Mouse (Mus musculus): ENCODE measurements around the gene Rnf167. TPM values are rescaled to one million over a fixed set of nuclear protein-coding genes. Genes with fewer than 3 reads are reported as not detected.
A peak's percentile ranks its signal among the peaks of the same experiment; 100 is the strongest.

The Rnf167 gene
- polyA plus RNA-seq, 1 experiment from 2014 or later: 73.2 TPM

GRCm38 (mm10) chr11:70697376-70697775, 50.3 kb downstream of the Rnf167 start:
- 76% methylated on average over 3 of the region's 3 CpGs for WGBS
- peaks cover 9 to 18% of the 10 kb centered on the region in 2 experiments for H3K4me1 ChIP-seq (ENCODE audit: control insufficient read depth in 2 of 2, insufficient read depth in 2 of 2, low read length in 2 of 2)
- H3K36me3 ChIP-seq (ENCODE audit: control insufficient read depth, insufficient read depth, low read length): no peaks in the 10 kb centered on the region
- no peak overlapping the region for H3K27ac ChIP-seq (replicated peaks in 1 of 2; ENCODE audit: control insufficient read depth in 1 of 2, insufficient read depth in 1 of 2, low read depth in 2 of 2, low read length in 2 of 2)
- no peak overlapping the region for H3K4me2 ChIP-seq (ENCODE audit: low read length)
- H3K4me3 ChIP-seq (ENCODE audit: control insufficient read depth in 1 of 2, insufficient read depth in 1 of 2, low read depth in 1 of 2, low read length in 2 of 2): no peak overlapping the region
- H3K27me3 ChIP-seq (ENCODE audit: control insufficient read depth, insufficient read depth, low read length): no peaks in the 10 kb centered on the region
- ATAC-seq (ENCODE audit: insufficient number of reproducible peaks, insufficient read depth, low FRiP score, low read depth): no peak
- no peaks in the 10 kb centered on the region for H3K9me3 ChIP-seq (ENCODE audit: control insufficient read depth, low read length)
- no peak overlapping the region for H3K9ac ChIP-seq (ENCODE audit: low read length)

DNA sequence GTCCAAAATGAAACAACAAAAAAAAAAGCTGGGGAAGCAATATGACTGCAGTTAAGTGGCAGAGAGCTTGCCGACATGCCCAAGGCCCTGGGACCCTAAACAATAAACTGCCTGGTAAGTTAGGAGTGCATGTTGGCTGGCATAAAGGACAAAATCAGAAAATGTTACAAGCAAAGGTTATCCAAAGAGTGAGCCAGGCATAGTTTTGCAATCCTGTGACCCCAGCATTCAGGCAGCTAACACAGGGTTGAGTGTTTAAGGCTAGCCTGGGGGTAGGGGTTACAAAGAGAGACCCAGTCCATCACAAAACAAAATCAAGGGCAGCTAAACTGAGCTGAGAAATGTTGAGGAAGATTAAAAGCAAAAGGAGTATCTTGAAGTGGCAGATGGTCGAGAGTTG, 52.0 kb downstream of the Rnf167 start:
- H3K4me2 ChIP-seq (ENCODE audit: low read length): no peak overlapping the region
- ATAC-seq (ENCODE audit: insufficient number of reproducible peaks, insufficient read depth, low FRiP score, low read depth): no peak

DNA sequence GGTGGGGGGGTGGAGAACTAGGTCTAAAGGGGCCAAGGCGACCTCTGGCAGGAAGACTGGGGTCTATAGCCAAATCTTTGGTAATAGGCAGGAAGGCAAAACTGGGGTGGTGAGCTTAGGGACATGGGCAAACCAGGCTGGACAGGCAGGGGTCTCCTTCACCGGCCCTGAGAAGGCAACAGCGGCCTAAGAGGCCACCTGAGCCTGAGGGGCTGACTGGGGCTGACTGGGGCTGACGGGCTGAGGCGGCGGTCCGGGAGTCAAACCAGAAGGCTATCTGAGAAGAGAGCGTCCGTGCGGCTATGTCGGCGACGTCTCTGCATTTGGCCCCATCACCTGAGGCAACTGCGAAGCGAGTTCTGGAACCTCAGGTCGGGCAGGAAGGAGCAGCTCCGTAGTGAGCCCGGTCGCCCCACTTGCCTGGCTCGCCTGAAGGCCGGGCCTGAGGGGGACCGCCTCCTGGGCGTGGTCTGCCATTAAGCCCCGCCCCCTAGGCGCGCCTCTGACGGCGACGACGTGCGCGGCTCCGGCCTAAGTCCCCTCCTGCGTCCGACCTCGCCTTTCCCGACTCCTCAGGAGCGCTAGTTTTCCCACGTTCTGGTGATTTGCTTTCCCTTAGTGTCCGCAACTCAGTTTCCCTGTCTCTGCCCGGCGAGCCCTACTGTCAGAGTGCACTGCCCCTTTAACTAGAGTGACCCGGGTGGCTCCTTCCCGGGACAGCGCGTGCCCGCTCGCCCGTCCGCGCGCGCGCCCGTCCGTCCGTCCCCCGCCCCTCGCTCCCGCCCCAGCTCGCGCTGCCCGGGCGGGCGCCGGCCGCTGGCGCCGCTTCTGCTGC, 52.9 kb downstream of the Rnf167 start, which contains the start of the genes Inca1 and Kif1c:
TSS of gene Inca1 (minus strand) at position 434 of the 835 bp plus-strand sequence.
TSS of gene Kif1c (plus strand) at position 827 of the 835 bp plus-strand sequence.
- Histone ChIP-seq H3K9me3 (ENCODE audit: control insufficient read depth, low read length) (no peaks in the 10 kb centered on the region), H3K9ac (ENCODE audit: low read length) (peak within 1 kb of the TSS; percentile 98), H3K27me3 (ENCODE audit: control insufficient read depth, insufficient read depth, low read length) (no peaks in the 10 kb centered on the region), H3K4me1 (ENCODE audit: control insufficient read depth in 2 of 2, insufficient read depth in 2 of 2, low read length in 2 of 2) (peaks cover 16 to 31% of the 10 kb centered on the region in 2 experiments), H3K27ac (replicated peaks in 1 of 2; ENCODE audit: control insufficient read depth in 1 of 2, insufficient read depth in 1 of 2, low read depth in 2 of 2, low read length in 2 of 2) (peak within 1 kb of the TSS; percentile 98 to 100), H3K36me3 (ENCODE audit: control insufficient read depth, insufficient read depth, low read length) (peaks cover 19% of the 10 kb centered on the region), H3K4me2 (ENCODE audit: low read length) (peak within 1 kb of the TSS; percentile 92), H3K4me3 (ENCODE audit: control insufficient read depth in 1 of 2, insufficient read depth in 1 of 2, low read depth in 1 of 2, low read length in 2 of 2) (peak within 1 kb of the TSS; percentile 93 to 97)
- peak; percentile 89 for ATAC-seq (ENCODE audit: insufficient number of reproducible peaks, insufficient read depth, low FRiP score, low read depth)
- WGBS: 2% methylated on average over 68 of the region's 69 CpGs

More for the DNA sequence above, 52.0 kb downstream of the Rnf167 start:
- Histone ChIP-seq H3K27me3 (ENCODE audit: control insufficient read depth, insufficient read depth, low read length) (no peaks in the 10 kb centered on the region), H3K4me1 (ENCODE audit: control insufficient read depth in 2 of 2, insufficient read depth in 2 of 2, low read length in 2 of 2) (peaks cover 16 to 31% of the 10 kb centered on the region in 2 experiments), H3K9me3 (ENCODE audit: control insufficient read depth, low read length) (no peaks in the 10 kb centered on the region), H3K36me3 (ENCODE audit: control insufficient read depth, insufficient read depth, low read length) (peaks cover 10% of the 10 kb centered on the region), H3K9ac (ENCODE audit: low read length) (no peak overlapping the region), H3K4me3 (ENCODE audit: control insufficient read depth in 1 of 2, insufficient read depth in 1 of 2, low read depth in 1 of 2, low read length in 2 of 2) (no peak overlapping the region), H3K27ac (replicated peaks in 1 of 2; ENCODE audit: control insufficient read depth in 1 of 2, insufficient read depth in 1 of 2, low read depth in 2 of 2, low read length in 2 of 2) (no peak overlapping the region)
- 77% methylated on average over 2 of the region's 2 CpGs for WGBS

- peak; percentile 42 for ATAC-seq (ENCODE audit: insufficient number of reproducible peaks, insufficient read depth, low FRiP score, low read depth)
- Histone ChIP-seq H3K4me2 (ENCODE audit: low read length) (peak overlapping the region; percentile 92), H3K27me3 (ENCODE audit: control insufficient read depth, insufficient read depth, low read length) (no peaks in the 10 kb centered on the region), H3K36me3 (ENCODE audit: control insufficient read depth, insufficient read depth, low read length) (peaks cover 26% of the 10 kb centered on the region), H3K27ac (replicated peaks in 1 of 2; ENCODE audit: control insufficient read depth in 1 of 2, insufficient read depth in 1 of 2, low read depth in 2 of 2, low read length in 2 of 2) (peak overlapping the region; percentile 84 to 98), H3K9ac (ENCODE audit: low read length) (peak overlapping the region; percentile 98), H3K4me3 (ENCODE audit: control insufficient read depth in 1 of 2, insufficient read depth in 1 of 2, low read depth in 1 of 2, low read length in 2 of 2) (peak overlapping the region; percentile 93 to 97), H3K9me3 (ENCODE audit: control insufficient read depth, low read length) (no peaks in the 10 kb centered on the region), H3K4me1 (ENCODE audit: control insufficient read depth in 2 of 2, insufficient read depth in 2 of 2, low read length in 2 of 2) (peaks cover 16 to 31% of the 10 kb centered on the region in 2 experiments)
- 0% methylated on average over 34 of the region's 34 CpGs for WGBS
Measured at GRCm38 (mm10) chr11:70700613-70701012, 53.6 kb downstream of the Rnf167 start.

Other genes with a start within 250 kb of the Rnf167 start
- 17.8 and 17.9 TPM in 2 replicates for gene Pelp1, start 237.2 kb upstream of the Rnf167 start, polyA plus RNA-seq (2014; fragmentation: Nextera tagmentation; extraction: Ambion mirVana)
- 5.4 and 8.6 TPM in 2 replicates for gene Arrb2, start 214.6 kb upstream of the Rnf167 start, polyA plus RNA-seq (2014; fragmentation: Nextera tagmentation; extraction: Ambion mirVana)
- gene Med11, start 195.3 kb upstream of the Rnf167 start, polyA plus RNA-seq (2014; fragmentation: Nextera tagmentation; extraction: Ambion mirVana): 25.1 and 26.8 TPM in 2 replicates
- gene Zmynd15, start 187.8 kb upstream of the Rnf167 start, polyA plus RNA-seq (2014; fragmentation: Nextera tagmentation; extraction: Ambion mirVana): 0.95 and 2.0 TPM in 2 replicates
- gene Cxcl16, start 187.3 kb upstream of the Rnf167 start, polyA plus RNA-seq (2014; fragmentation: Nextera tagmentation; extraction: Ambion mirVana): 9.4 and 10.3 TPM in 2 replicates
- 8.7 and 10.5 TPM in 2 replicates for gene Tm4sf5, start 142.0 kb upstream of the Rnf167 start, polyA plus RNA-seq (2014; fragmentation: Nextera tagmentation; extraction: Ambion mirVana)
- 0.32 and 0.43 TPM in 2 replicates for gene Vmo1, start 132.6 kb upstream of the Rnf167 start, polyA plus RNA-seq (2014; fragmentation: Nextera tagmentation; extraction: Ambion mirVana)
- 0.27 and 0.49 TPM in 2 replicates for gene Gltpd2, start 128.0 kb upstream of the Rnf167 start, polyA plus RNA-seq (2014; fragmentation: Nextera tagmentation; extraction: Ambion mirVana)
- 625 and 657 TPM in 2 replicates for gene Psmb6, start 121.9 kb upstream of the Rnf167 start, polyA plus RNA-seq (2014; fragmentation: Nextera tagmentation; extraction: Ambion mirVana)
- not detected in 2 replicates for gene Gm40193, start 114.3 kb upstream of the Rnf167 start, polyA plus RNA-seq (2014; fragmentation: Nextera tagmentation; extraction: Ambion mirVana)
- gene Pld2, start 107.2 kb upstream of the Rnf167 start, polyA plus RNA-seq (2014; fragmentation: Nextera tagmentation; extraction: Ambion mirVana): 11.1 and 11.7 TPM in 2 replicates
- gene Mink1, start 84.4 kb upstream of the Rnf167 start, polyA plus RNA-seq (2014; fragmentation: Nextera tagmentation; extraction: Ambion mirVana): 12.7 and 13.2 TPM in 2 replicates
- gene 4930544D05Rik, start 31.4 kb upstream of the Rnf167 start, polyA plus RNA-seq (2014; fragmentation: Nextera tagmentation; extraction: Ambion mirVana): not detected in 2 replicates
- gene Chrne, start 28.0 kb upstream of the Rnf167 start, polyA plus RNA-seq (2014; fragmentation: Nextera tagmentation; extraction: Ambion mirVana): not detected in 2 replicates
- gene Gp1ba, start 8.1 kb upstream of the Rnf167 start, polyA plus RNA-seq (2014; fragmentation: Nextera tagmentation; extraction: Ambion mirVana): 0.74 and 1.2 TPM in 2 replicates
- 290 and 303 TPM in 2 replicates for gene Slc25a11, start 244 bp downstream of the Rnf167 start, polyA plus RNA-seq (2014; fragmentation: Nextera tagmentation; extraction: Ambion mirVana)
- gene Pfn1, start 7.4 kb downstream of the Rnf167 start, polyA plus RNA-seq (2014; fragmentation: Nextera tagmentation; extraction: Ambion mirVana): 1,353 and 1,384 TPM in 2 replicates
- 468 and 495 TPM in 2 replicates for gene Eno3, start 10.0 kb downstream of the Rnf167 start, polyA plus RNA-seq (2014; fragmentation: Nextera tagmentation; extraction: Ambion mirVana)
- 177 TPM in 2 replicates for gene Spag7, start 22.2 kb downstream of the Rnf167 start, polyA plus RNA-seq (2014; fragmentation: Nextera tagmentation; extraction: Ambion mirVana)
- gene Camta2, start 40.9 kb downstream of the Rnf167 start, polyA plus RNA-seq (2014; fragmentation: Nextera tagmentation; extraction: Ambion mirVana): 13.7 and 13.8 TPM in 2 replicates
- gene Inca1, start 52.9 kb downstream of the Rnf167 start, polyA plus RNA-seq (2014; fragmentation: Nextera tagmentation; extraction: Ambion mirVana): 2.1 and 2.7 TPM in 2 replicates
- 13.9 and 18.9 TPM in 2 replicates for gene Kif1c, start 53.3 kb downstream of the Rnf167 start, polyA plus RNA-seq (2014; fragmentation: Nextera tagmentation; extraction: Ambion mirVana)
- gene Zfp3, start 117.0 kb downstream of the Rnf167 start, polyA plus RNA-seq (2014; fragmentation: Nextera tagmentation; extraction: Ambion mirVana): 9.3 and 9.9 TPM in 2 replicates
- 0.50 and 0.62 TPM in 2 replicates for gene Scimp, start 165.4 kb downstream of the Rnf167 start, polyA plus RNA-seq (2014; fragmentation: Nextera tagmentation; extraction: Ambion mirVana)
- 27.6 and 27.7 TPM in 2 replicates for gene Rabep1, start 197.5 kb downstream of the Rnf167 start, polyA plus RNA-seq (2014; fragmentation: Nextera tagmentation; extraction: Ambion mirVana)

All from heart, embryonic 14.5 days (tissue).